Mouse (Mus musculus) brown adipose tissue, adult 24 weeks (tissue): ENCODE results near the gene Rwdd2a. TPM values are rescaled to one million over a fixed set of nuclear protein-coding genes. Genes with fewer than 3 reads are reported as not detected.
"Not testable (repeated sequence)": the region's sequence is repeated elsewhere in the genome, so short reads cannot be mapped to it uniquely, and the experiment has no call there.

ENCODE experiments used
- H3K27ac ChIP-seq: fragments of 200-500 bp; replicated peaks from 2 replicates; pipeline ENCODE4 v1.5.1; 2012; ENCODE audit warnings: low read depth, mild to moderate bottlenecking, low read length
- H3K4me1 ChIP-seq: fragments of 200-500 bp; 2 replicates; pipeline ENCODE4 v1.6.1; 2012; ENCODE audit warnings: low read length, mixed read lengths; ENCODE audit not compliant: control insufficient read depth, insufficient read depth, insufficient read length
- H3K4me3 ChIP-seq: fragments of 200-500 bp; 2 replicates; pipeline ENCODE4 v1.5.1; 2012; ENCODE audit warnings: low read depth, mild to moderate bottlenecking, low read length, moderate library complexity; ENCODE audit not compliant: insufficient read depth
- polyA plus RNA-seq: library from polyadenylated mRNA; stranded (reverse); fragments of >200 nt; gene quantifications from 2 replicates; pipeline ENCODE4 v1.2.4, GENCODE M21; 2012; ENCODE audit not compliant: missing spikeins, insufficient read depth, insufficient read length

The Rwdd2a gene
- polyA plus RNA-seq, 1 experiment, result not detected

GRCm38 (mm10) chr9:86572636-86573291, 973 bp downstream of the Rwdd2a start:
- Histone ChIP-seq H3K27ac (no peak overlapping the region), H3K4me3 (peak overlapping the region; percentile 89), H3K4me1 (no peaks in the 10 kb centered on the region)

GRCm38 (mm10) chr9:86573616-86574303, 2.0 kb downstream of the Rwdd2a start:
- Histone ChIP-seq H3K4me3 (no peak overlapping the region), H3K27ac (no peak overlapping the region), H3K4me1 (no peaks in the 10 kb centered on the region)

GRCm38 (mm10) chr9:86575178-86575577, 3.4 kb downstream of the Rwdd2a start:
- Histone ChIP-seq H3K4me1 (no peaks in the 10 kb centered on the region), H3K4me3 (no peak overlapping the region), H3K27ac (no peak overlapping the region)

GRCm38 (mm10) chr9:86579657-86580056, 7.9 kb downstream of the Rwdd2a start:
- Histone ChIP-seq H3K4me1 (no peaks in the 10 kb centered on the region), H3K4me3 (no peak overlapping the region), H3K27ac (no peak overlapping the region)

GRCm38 (mm10) chr9:86583740-86584139, 11.9 kb downstream of the Rwdd2a start:
- H3K27ac ChIP-seq, result no peak overlapping the region
- no peak overlapping the region for H3K4me3 ChIP-seq

GRCm38 (mm10) chr9:86587019-86587795, 15.4 kb downstream of the Rwdd2a start:
- Histone ChIP-seq H3K4me1 (no peaks in the 10 kb centered on the region), H3K27ac (no peak overlapping the region), H3K4me3 (no peak overlapping the region)

More at GRCm38 (mm10) chr9:86583740-86584139, 11.9 kb downstream of the Rwdd2a start:
- H3K4me1 ChIP-seq, result no peaks in the 10 kb centered on the region

GRCm38 (mm10) chr9:86592676-86593668, 21.2 kb downstream of the Rwdd2a start:
- no peak overlapping the region for H3K27ac ChIP-seq
- H3K4me3 ChIP-seq, result no peak overlapping the region
- no peaks in the 10 kb centered on the region for H3K4me1 ChIP-seq

- not testable (repeated sequence) for H3K4me1 ChIP-seq, H3K27ac ChIP-seq, H3K4me3 ChIP-seq
Measured at GRCm38 (mm10) chr9:86594357-86594767, 22.6 kb downstream of the Rwdd2a start.

GRCm38 (mm10) chr9:86596983-86597382, 25.2 kb downstream of the Rwdd2a start:
- H3K4me1 ChIP-seq, H3K27ac ChIP-seq, H3K4me3 ChIP-seq: not testable (repeated sequence)

GRCm38 (mm10) chr9:86599723-86600303, 28.0 kb downstream of the Rwdd2a start:
- H3K4me3 ChIP-seq, result no peak overlapping the region
- no peaks in the 10 kb centered on the region for H3K4me1 ChIP-seq
- no peak overlapping the region for H3K27ac ChIP-seq

GRCm38 (mm10) chr9:86605776-86606175, 34.0 kb downstream of the Rwdd2a start:
- Histone ChIP-seq H3K4me1 (no peaks in the 10 kb centered on the region), H3K4me3 (no peak overlapping the region), H3K27ac (no peak overlapping the region)

GRCm38 (mm10) chr9:86612091-86612490, 40.3 kb downstream of the Rwdd2a start:
- Histone ChIP-seq H3K27ac (no peak overlapping the region), H3K4me3 (no peak overlapping the region), H3K4me1 (no peaks in the 10 kb centered on the region)

- no peak overlapping the region for H3K27ac ChIP-seq
- H3K4me3 ChIP-seq, result no peak overlapping the region
- H3K4me1 ChIP-seq, result no peaks in the 10 kb centered on the region
Measured at GRCm38 (mm10) chr9:86615765-86616164, 44.0 kb downstream of the Rwdd2a start.

GRCm38 (mm10) chr9:86617837-86618492, 46.2 kb downstream of the Rwdd2a start:
- H3K27ac ChIP-seq, result no peak overlapping the region
- H3K4me1 ChIP-seq, result no peaks in the 10 kb centered on the region
- H3K4me3 ChIP-seq, result no peak overlapping the region
